Mouse (Mus musculus) testis, adult 2 months (tissue): ENCODE measurements at regions not wholly inside any gene's neighbourhood (a gene's known extent, or its start where the extent isn't known, plus 50 kb on each side); places are given as distances from the start of the nearest gene placed in this dataset.

Experiments used
- CTCF ChIP-seq: fragments of 200-500 bp; IDR thresholded peaks from 2 replicates; pipeline ENCODE4 v1.5.1; 2012; ENCODE audit warnings: low read depth, mild to moderate bottlenecking, inconsistent platforms, low read length, moderate library complexity; ENCODE audit not compliant: control insufficient read depth, insufficient read depth, insufficient replicate concordance
- POLR2A ChIP-seq: fragments of 200-500 bp; IDR thresholded peaks from 2 replicates; pipeline ENCODE4 v1.6.1; 2012; ENCODE audit warnings: low read depth, mild to moderate bottlenecking, inconsistent platforms, low read length, moderate library complexity; ENCODE audit not compliant: control insufficient read depth

- no peak for TF ChIP-seq CTCF
- no peak for TF ChIP-seq POLR2A
Measured at GRCm38 (mm10) chr1:61137954-61138353, 160.2 kb downstream of the Icos start.
